Mouse (Mus musculus): Measurements from ENCODE around the gene Trak1. TPM values are rescaled to one million over a fixed set of nuclear protein-coding genes. Genes with fewer than 3 reads are reported as not detected.
"Not testable (repeated sequence)": the region's sequence is repeated elsewhere in the genome, so short reads cannot be mapped to it uniquely, and the experiment has no call there.

Gene Trak1
- polyA plus RNA-seq, 1 experiment from 2014 or later = 5.1 TPM

GRCm38 (mm10) chr9:121436501-121436900 is 139.2 kb downstream of the Trak1 start:
- TF ChIP-seq EP300 (IDR thresholded peaks at IDR 0.05; ENCODE audit: low read depth) (no peak), CTCF (IDR thresholded peaks at IDR 0.05; ENCODE audit: low read depth) (no peak)
- ATAC-seq (no peak), DNase-seq (no peak)
- no peak overlapping the region for H3K4me2 ChIP-seq (ENCODE audit: low read depth, low read length)
- H3K9ac ChIP-seq (replicated peaks) = no peak overlapping the region; the same call in 1 of the 2 replicates
- H3K4me3 ChIP-seq (ENCODE audit: low read depth, low read length) = no peak overlapping the region
- no peaks in the 10 kb centered on the region for H3K9me3 ChIP-seq (ENCODE audit: low read length)
- no peaks in the 10 kb centered on the region for H3K27me3 ChIP-seq (ENCODE audit: insufficient read depth, low read length)
- H3K36me3 ChIP-seq (replicated peaks; ENCODE audit: insufficient read depth, low read length) = 0 out of 2 replicates have a peak, but pooled peaks cover 4% of the 10 kb centered on the region
- H3K27ac ChIP-seq (ENCODE audit: low read depth) = no peak overlapping the region
- WGBS (ENCODE audit: insufficient replicate concordance) = 43% methylated on average over 1 of the region's 1 CpGs
- peaks cover 19% of the 10 kb centered on the region for H3K4me1 ChIP-seq (ENCODE audit: insufficient read depth)

- no peak for DNase-seq
- H3K4me2 ChIP-seq (ENCODE audit: low read depth, low read length) = no peak overlapping the region
Observed at GRCm38 (mm10) chr9:121442145-121442544, 144.8 kb downstream of the Trak1 start.

GRCm38 (mm10) chr9:121443696-121444366 is 146.5 kb downstream of the Trak1 start:
- no peak overlapping the region for H3K4me3 ChIP-seq (ENCODE audit: low read depth, low read length)
- TF ChIP-seq EP300 (IDR thresholded peaks at IDR 0.05; ENCODE audit: low read depth) (no peak), CTCF (IDR thresholded peaks at IDR 0.05; ENCODE audit: low read depth) (no peak)
- WGBS (ENCODE audit: insufficient replicate concordance) = 81% methylated on average over 31 of the region's 31 CpGs

More at GRCm38 (mm10) chr9:121442145-121442544, 144.8 kb downstream of the Trak1 start:
- no peaks in the 10 kb centered on the region for H3K27me3 ChIP-seq (ENCODE audit: insufficient read depth, low read length)
- no peak overlapping the region for H3K27ac ChIP-seq (ENCODE audit: low read depth)
- H3K4me3 ChIP-seq (ENCODE audit: low read depth, low read length) = no peak overlapping the region
- ATAC-seq = no peak
- H3K9me3 ChIP-seq (ENCODE audit: low read length) = no peaks in the 10 kb centered on the region
- 82% methylated on average over 1 of the region's 1 CpGs for WGBS (ENCODE audit: insufficient replicate concordance)
- TF ChIP-seq EP300 (IDR thresholded peaks at IDR 0.05; ENCODE audit: low read depth) = no peak
- TF ChIP-seq CTCF (IDR thresholded peaks at IDR 0.05; ENCODE audit: low read depth) = no peak
- no peak overlapping the region for H3K9ac ChIP-seq (replicated peaks)
- peaks cover 28% of the 10 kb centered on the region for H3K36me3 ChIP-seq (replicated peaks; ENCODE audit: insufficient read depth, low read length)
- no peaks in the 10 kb centered on the region for H3K4me1 ChIP-seq (ENCODE audit: insufficient read depth)

GRCm38 (mm10) chr9:121444367-121444707 is 147.0 kb downstream of the Trak1 start:
- DNase-seq (no peak), ATAC-seq (no peak)
- no peaks in the 10 kb centered on the region for H3K9me3 ChIP-seq (ENCODE audit: low read length)
- TF ChIP-seq EP300 (IDR thresholded peaks at IDR 0.05; ENCODE audit: low read depth) (no peak), CTCF (IDR thresholded peaks at IDR 0.05; ENCODE audit: low read depth) (no peak)
- no peak overlapping the region for H3K9ac ChIP-seq (replicated peaks)
- H3K27me3 ChIP-seq (ENCODE audit: insufficient read depth, low read length) = no peaks in the 10 kb centered on the region
- 69% methylated on average over 3 of the region's 3 CpGs for WGBS (ENCODE audit: insufficient replicate concordance)
- H3K4me3 ChIP-seq (ENCODE audit: low read depth, low read length) = no peak overlapping the region
- no peak overlapping the region for H3K4me2 ChIP-seq (ENCODE audit: low read depth, low read length)
- H3K36me3 ChIP-seq (replicated peaks; ENCODE audit: insufficient read depth, low read length) = peaks cover 49% of the 10 kb centered on the region
- H3K27ac ChIP-seq (ENCODE audit: low read depth) = no peak overlapping the region
- no peaks in the 10 kb centered on the region for H3K4me1 ChIP-seq (ENCODE audit: insufficient read depth)

More at GRCm38 (mm10) chr9:121443696-121444366, 146.5 kb downstream of the Trak1 start:
- peak; percentile 54 for DNase-seq
- H3K4me2 ChIP-seq (ENCODE audit: low read depth, low read length) = no peak overlapping the region
- ATAC-seq = no peak
- no peak overlapping the region for H3K9ac ChIP-seq (replicated peaks)
- no peaks in the 10 kb centered on the region for H3K4me1 ChIP-seq (ENCODE audit: insufficient read depth)
- H3K27me3 ChIP-seq (ENCODE audit: insufficient read depth, low read length) = no peaks in the 10 kb centered on the region
- peaks cover 44% of the 10 kb centered on the region for H3K36me3 ChIP-seq (replicated peaks; ENCODE audit: insufficient read depth, low read length)
- H3K27ac ChIP-seq (ENCODE audit: low read depth) = no peak overlapping the region
- no peaks in the 10 kb centered on the region for H3K9me3 ChIP-seq (ENCODE audit: low read length)

- Histone ChIP-seq H3K9me3 (ENCODE audit: low read length) (no peaks in the 10 kb centered on the region), H3K36me3 (replicated peaks; ENCODE audit: insufficient read depth, low read length) (peaks cover 52% of the 10 kb centered on the region), H3K27ac (ENCODE audit: low read depth) (no peak overlapping the region), H3K4me2 (ENCODE audit: low read depth, low read length) (no peak overlapping the region), H3K9ac (replicated peaks) (no peak overlapping the region), H3K4me3 (ENCODE audit: low read depth, low read length) (no peak overlapping the region), H3K4me1 (ENCODE audit: insufficient read depth) (no peaks in the 10 kb centered on the region), H3K27me3 (ENCODE audit: insufficient read depth, low read length) (no peaks in the 10 kb centered on the region)
- 87% methylated on average over 2 of the region's 2 CpGs for WGBS (ENCODE audit: insufficient replicate concordance)
- ATAC-seq = peak; percentile 78
- TF ChIP-seq EP300 (IDR thresholded peaks at IDR 0.05; ENCODE audit: low read depth) (no peak), CTCF (IDR thresholded peaks at IDR 0.05; ENCODE audit: low read depth) (peak; percentile 82)
- DNase-seq = peak; percentile 66
Observed at GRCm38 (mm10) chr9:121445364-121445763, 148.1 kb downstream of the Trak1 start.

GRCm38 (mm10) chr9:121446431-121446831 is 149.1 kb downstream of the Trak1 start:
- H3K36me3 ChIP-seq (replicated peaks; ENCODE audit: insufficient read depth, low read length) = peaks cover 54% of the 10 kb centered on the region
- DNase-seq (no peak), ATAC-seq (no peak)
- no peak overlapping the region for H3K4me2 ChIP-seq (ENCODE audit: low read depth, low read length)
- H3K4me1 ChIP-seq (ENCODE audit: insufficient read depth) = no peaks in the 10 kb centered on the region
- TF ChIP-seq CTCF (IDR thresholded peaks at IDR 0.05; ENCODE audit: low read depth) (no peak), EP300 (IDR thresholded peaks at IDR 0.05; ENCODE audit: low read depth) (no peak)
- no peaks in the 10 kb centered on the region for H3K27me3 ChIP-seq (ENCODE audit: insufficient read depth, low read length)
- WGBS (ENCODE audit: insufficient replicate concordance) = 92% methylated on average over 13 of the region's 13 CpGs
- H3K27ac ChIP-seq (ENCODE audit: low read depth) = no peak overlapping the region
- H3K9me3 ChIP-seq (ENCODE audit: low read length) = no peaks in the 10 kb centered on the region
- no peak overlapping the region for H3K4me3 ChIP-seq (ENCODE audit: low read depth, low read length)
- no peak overlapping the region for H3K9ac ChIP-seq (replicated peaks)

GRCm38 (mm10) chr9:121452342-121452942 is 155.1 kb downstream of the Trak1 start:
- DNase-seq; H3K9me3 ChIP-seq (ENCODE audit: low read length); H3K4me1 ChIP-seq (ENCODE audit: insufficient read depth); H3K9ac ChIP-seq (replicated peaks); H3K27me3 ChIP-seq (ENCODE audit: insufficient read depth, low read length): not testable (repeated sequence)
- Histone ChIP-seq H3K4me3 (ENCODE audit: low read depth, low read length) (peak overlapping the region; percentile 34), H3K27ac (ENCODE audit: low read depth) (peak overlapping the region; percentile 66), H3K4me2 (ENCODE audit: low read depth, low read length) (peak overlapping the region; percentile 58), H3K36me3 (replicated peaks; ENCODE audit: insufficient read depth, low read length) (peaks cover 69% of the 10 kb centered on the region)
- ATAC-seq = peak; percentile 82
- 46% methylated on average over 9 of the region's 9 CpGs for WGBS (ENCODE audit: insufficient replicate concordance)

All from liver, postnatal 0 days (tissue).